Mouse (Mus musculus) heart, embryonic 10.5 days (tissue): ENCODE data around the gene Osbpl8. TPM values are rescaled to one million over a fixed set of nuclear protein-coding genes. Genes with fewer than 3 reads are reported as not detected.
"Not testable (repeated sequence)": the region's sequence is repeated elsewhere in the genome, so short reads cannot be mapped to it uniquely, and the experiment has no call there.

Experiments used
- DNase-seq: peaks from one replicate; pipeline ENCODE4 v3.0.0-alpha.2; 2017; ENCODE audit warnings: low spot score
- H3K27ac ChIP-seq: fragments of 300-500 bp; sonication (generic); 2 replicates; pipeline ENCODE4 v1.5.1; 2016; ENCODE audit warnings: mild to moderate bottlenecking
- H3K27me3 ChIP-seq: fragments of 300-500 bp; sonication (generic); 2 replicates; pipeline ENCODE4 v1.6.1; 2016; ENCODE audit warnings: mild to moderate bottlenecking; ENCODE audit not compliant: poor library complexity, insufficient read depth, severe bottlenecking
- H3K36me3 ChIP-seq: fragments of 300-500 bp; sonication (generic); 2 replicates; pipeline ENCODE4 v1.6.1; 2016; ENCODE audit warnings: mild to moderate bottlenecking, moderate library complexity
- H3K4me1 ChIP-seq: fragments of 300-500 bp; sonication (generic); 2 replicates; pipeline ENCODE4 v1.6.1; 2016; ENCODE audit warnings: mild to moderate bottlenecking
- H3K4me3 ChIP-seq: fragments of 300-500 bp; sonication (generic); 2 replicates; pipeline ENCODE4 v1.5.1; 2016; ENCODE audit warnings: mild to moderate bottlenecking, moderate library complexity
- H3K9me3 ChIP-seq: fragments of 300-500 bp; sonication (generic); 2 replicates; pipeline ENCODE4 v1.6.1; 2016; ENCODE audit warnings: mild to moderate bottlenecking, moderate library complexity
- WGBS: fragments of 180-500 bp; shearing (Covaris S2); methylation state at CpG from one replicate; pipeline ENCODE4 v1.1.7; 2016; 5-methylcytosine and 5-hydroxymethylcytosine counted together
- polyA plus RNA-seq: library from polyadenylated mRNA; unstranded; fragments of >200 nt; fragmentation: Nextera tagmentation; extraction: Ambion mirVana; gene quantifications from 2 replicates; pipeline ENCODE4 v1.2.1, GENCODE M21; 2016

Osbpl8 gene
- polyA plus RNA-seq, 1 experiment from 2014 or later: 11.5 TPM

- no peaks in the 10 kb centered on the region for H3K4me1 ChIP-seq
- no peak overlapping the region for H3K27ac ChIP-seq
- no peaks in the 10 kb centered on the region for H3K36me3 ChIP-seq
- no peak for DNase-seq
- no peaks in the 10 kb centered on the region for H3K9me3 ChIP-seq
- no peaks in the 10 kb centered on the region for H3K27me3 ChIP-seq
- no peak overlapping the region for H3K4me3 ChIP-seq
- 87% methylated on average over 5 of the region's 5 CpGs for WGBS
These were observed 31.3 kb upstream of the Osbpl8 start for GRCm38 (mm10) chr10:111133271-111133670.

DNA sequence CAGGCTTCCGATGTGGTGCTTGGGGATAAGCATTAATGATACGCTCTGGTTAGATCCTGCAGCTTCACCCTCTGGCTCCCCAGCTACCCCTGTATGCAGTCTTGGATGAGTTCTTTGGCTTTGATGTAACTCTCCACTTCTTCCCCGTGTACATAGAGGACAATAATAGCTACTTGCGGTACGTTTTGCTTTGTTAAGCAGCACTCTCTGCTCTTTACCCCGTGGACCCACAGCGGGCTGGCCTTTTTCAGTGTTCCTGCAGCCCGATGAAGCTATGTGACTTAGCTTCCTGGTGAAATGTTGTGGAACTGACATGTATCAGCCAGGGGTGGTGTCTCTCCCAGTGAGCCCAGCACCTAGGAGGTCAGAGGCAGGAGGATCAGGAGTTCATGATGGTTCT is 30.6 kb upstream of the Osbpl8 start:
- Histone ChIP-seq H3K9me3 (no peaks in the 10 kb centered on the region), H3K36me3 (no peaks in the 10 kb centered on the region), H3K4me3 (no peak overlapping the region), H3K4me1 (no peaks in the 10 kb centered on the region), H3K27me3 (no peaks in the 10 kb centered on the region), H3K27ac (no peak overlapping the region)
- DNase-seq: no peak
- WGBS: 85% methylated on average over 8 of the region's 8 CpGs

GRCm38 (mm10) chr10:111134412-111134957 is 30.1 kb upstream of the Osbpl8 start:
- H3K27me3 ChIP-seq: no peaks in the 10 kb centered on the region
- H3K9me3 ChIP-seq: no peaks in the 10 kb centered on the region
- no peak overlapping the region for H3K4me3 ChIP-seq
- H3K4me1 ChIP-seq: no peaks in the 10 kb centered on the region
- DNase-seq: no peak
- no peaks in the 10 kb centered on the region for H3K36me3 ChIP-seq
- H3K27ac ChIP-seq: no peak overlapping the region
- WGBS: 83% methylated on average over 9 of the region's 9 CpGs

DNA sequence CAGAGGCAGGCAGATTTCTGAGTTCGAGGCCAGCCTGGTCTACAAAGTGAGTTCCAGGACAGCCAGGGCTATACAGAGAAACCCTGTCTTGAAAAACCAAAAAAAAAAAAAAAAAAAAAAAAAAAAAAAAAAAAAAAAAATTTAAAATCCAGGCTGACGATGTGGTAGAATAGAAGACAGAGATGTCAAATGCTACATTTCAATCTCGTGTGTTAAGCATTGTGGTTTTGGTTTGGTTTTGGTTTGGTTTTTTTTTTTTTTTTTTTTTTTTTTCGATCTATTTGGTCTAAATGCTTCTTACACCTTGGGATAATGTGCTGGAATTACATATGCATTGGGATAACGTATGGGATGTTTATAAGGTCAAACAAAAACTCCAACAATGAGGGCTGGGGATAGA is 28.2 kb upstream of the Osbpl8 start:
- not testable (repeated sequence) for H3K27ac ChIP-seq, H3K27me3 ChIP-seq
- WGBS: 74% methylated on average over 5 of the region's 5 CpGs

GRCm38 (mm10) chr10:111137905-111138304 is 26.6 kb upstream of the Osbpl8 start:
- no peak overlapping the region for H3K27ac ChIP-seq
- no peak for DNase-seq

More for the DNA sequence above, 28.2 kb upstream of the Osbpl8 start:
- H3K36me3 ChIP-seq, H3K4me3 ChIP-seq, H3K9me3 ChIP-seq, DNase-seq, H3K4me1 ChIP-seq: not testable (repeated sequence)

GRCm38 (mm10) chr10:111139170-111139569 is 25.4 kb upstream of the Osbpl8 start:
- no peak overlapping the region for H3K27ac ChIP-seq
- no peaks in the 10 kb centered on the region for H3K9me3 ChIP-seq
- DNase-seq: no peak
- 54% methylated on average over 1 of the region's 1 CpGs for WGBS
- H3K36me3 ChIP-seq: no peaks in the 10 kb centered on the region
- H3K4me1 ChIP-seq: no peaks in the 10 kb centered on the region
- H3K27me3 ChIP-seq: no peaks in the 10 kb centered on the region
- H3K4me3 ChIP-seq: no peak overlapping the region

More at GRCm38 (mm10) chr10:111137905-111138304, 26.6 kb upstream of the Osbpl8 start:
- 74% methylated on average over 4 of the region's 4 CpGs for WGBS
- no peaks in the 10 kb centered on the region for H3K4me1 ChIP-seq
- H3K4me3 ChIP-seq: no peak overlapping the region
- no peaks in the 10 kb centered on the region for H3K27me3 ChIP-seq
- no peaks in the 10 kb centered on the region for H3K9me3 ChIP-seq
- H3K36me3 ChIP-seq: no peaks in the 10 kb centered on the region

DNA sequence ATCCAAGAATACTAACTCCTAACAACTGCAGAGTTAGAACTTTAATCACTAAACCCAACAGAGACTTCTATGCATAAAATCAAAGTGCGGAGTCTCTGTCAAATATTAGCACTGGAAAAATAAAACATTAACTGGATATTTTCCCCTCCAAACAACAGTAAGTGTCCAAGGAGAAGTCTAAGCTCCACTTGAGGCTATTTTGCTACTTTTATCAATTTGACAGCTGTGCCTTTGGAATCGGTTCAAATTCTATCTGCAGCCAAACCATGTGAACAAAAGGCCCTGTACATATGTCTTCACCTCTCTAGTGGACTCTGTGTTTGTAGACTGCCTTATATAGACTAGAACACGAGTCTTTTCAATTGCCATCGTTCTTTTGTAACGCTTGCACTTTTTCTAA is 24.7 kb upstream of the Osbpl8 start:
- Histone ChIP-seq H3K36me3 (no peaks in the 10 kb centered on the region), H3K27ac (no peak overlapping the region), H3K4me3 (no peak overlapping the region), H3K9me3 (no peaks in the 10 kb centered on the region), H3K27me3 (no peaks in the 10 kb centered on the region), H3K4me1 (peaks cover 3% of the 10 kb centered on the region; the same call in 1 of the 2 replicates)
- DNase-seq: no peak
- 62% methylated on average over 5 of the region's 5 CpGs for WGBS

GRCm38 (mm10) chr10:111144371-111144959 is 20.1 kb upstream of the Osbpl8 start:
- 77% methylated on average over 11 of the region's 11 CpGs for WGBS
- Histone ChIP-seq H3K4me1 (peaks cover 3% of the 10 kb centered on the region; the same call in 1 of the 2 replicates), H3K27ac (no peak overlapping the region)

GRCm38 (mm10) chr10:111149761-111150160 is 14.8 kb upstream of the Osbpl8 start:
- no peak for DNase-seq
- H3K27ac ChIP-seq: no peak overlapping the region
- H3K4me3 ChIP-seq: no peak overlapping the region
- WGBS: 69% methylated on average over 5 of the region's 5 CpGs
- no peaks in the 10 kb centered on the region for H3K27me3 ChIP-seq
- no peaks in the 10 kb centered on the region for H3K9me3 ChIP-seq
- no peaks in the 10 kb centered on the region for H3K4me1 ChIP-seq
- H3K36me3 ChIP-seq: no peaks in the 10 kb centered on the region

More at GRCm38 (mm10) chr10:111144371-111144959, 20.1 kb upstream of the Osbpl8 start:
- no peaks in the 10 kb centered on the region for H3K36me3 ChIP-seq
- no peaks in the 10 kb centered on the region for H3K27me3 ChIP-seq
- no peaks in the 10 kb centered on the region for H3K9me3 ChIP-seq
- DNase-seq: no peak
- H3K4me3 ChIP-seq: no peak overlapping the region

- Histone ChIP-seq H3K36me3 (no peaks in the 10 kb centered on the region), H3K27ac (no peak overlapping the region), H3K27me3 (no peaks in the 10 kb centered on the region), H3K4me1 (peaks cover 7% of the 10 kb centered on the region; the same call in 1 of the 2 replicates), H3K4me3 (no peak overlapping the region), H3K9me3 (no peaks in the 10 kb centered on the region)
- WGBS: 86% methylated on average over 3 of the region's 3 CpGs
- DNase-seq: no peak
These were observed 9.5 kb upstream of the Osbpl8 start for GRCm38 (mm10) chr10:111155065-111155464.

GRCm38 (mm10) chr10:111155571-111155970 is 9.0 kb upstream of the Osbpl8 start:
- Histone ChIP-seq H3K9me3 (no peaks in the 10 kb centered on the region), H3K4me3 (no peak overlapping the region), H3K27ac (no peak overlapping the region), H3K27me3 (no peaks in the 10 kb centered on the region), H3K36me3 (no peaks in the 10 kb centered on the region), H3K4me1 (peaks cover 9% of the 10 kb centered on the region; the same call in 1 of the 2 replicates)
- DNase-seq: no peak
- WGBS: 76% methylated on average over 7 of the region's 7 CpGs

GRCm38 (mm10) chr10:111156394-111157190 is 8.0 kb upstream of the Osbpl8 start:
- Histone ChIP-seq H3K36me3 (no peaks in the 10 kb centered on the region), H3K9me3 (no peaks in the 10 kb centered on the region), H3K4me3 (no peak overlapping the region), H3K27ac (no peak overlapping the region), H3K27me3 (no peaks in the 10 kb centered on the region), H3K4me1 (peaks cover 9% of the 10 kb centered on the region; the same call in 1 of the 2 replicates)
- no peak for DNase-seq
- 81% methylated on average over 29 of the region's 29 CpGs for WGBS

DNA sequence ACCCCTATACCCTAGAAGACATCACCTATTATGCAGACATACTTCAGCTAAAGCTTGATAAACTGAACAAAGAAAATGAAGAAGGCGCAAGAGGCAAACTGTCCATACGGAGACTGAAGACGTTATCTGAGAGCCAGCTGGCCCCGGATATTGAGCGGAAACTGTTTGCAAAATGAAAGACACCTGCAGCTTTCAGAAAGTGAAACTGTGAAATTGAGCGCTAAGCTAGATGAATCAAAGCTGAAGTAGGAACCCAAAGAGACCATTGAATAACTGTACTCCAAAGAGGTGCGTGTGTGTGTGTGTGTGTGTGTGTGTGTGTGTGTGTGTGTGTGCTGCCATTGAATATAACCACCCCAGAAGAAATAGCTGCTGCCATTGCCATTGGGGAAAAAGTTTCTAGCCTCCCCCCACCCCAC is 7.3 kb upstream of the Osbpl8 start:
- no peaks in the 10 kb centered on the region for H3K9me3 ChIP-seq
- 80% methylated on average over 7 of the region's 7 CpGs for WGBS
- no peak overlapping the region for H3K27ac ChIP-seq
- no peaks in the 10 kb centered on the region for H3K27me3 ChIP-seq
- H3K4me1 ChIP-seq: peaks cover 9% of the 10 kb centered on the region; the same call in 1 of the 2 replicates
- H3K36me3 ChIP-seq: no peaks in the 10 kb centered on the region
- no peak overlapping the region for H3K4me3 ChIP-seq
- DNase-seq: no peak
